Mouse (Mus musculus): ENCODE measurements at regions not wholly inside any gene's neighbourhood (a gene's known extent, or its start where the extent isn't known, plus 50 kb on each side); places are given as distances from the start of the nearest gene placed in this dataset.

DNA sequence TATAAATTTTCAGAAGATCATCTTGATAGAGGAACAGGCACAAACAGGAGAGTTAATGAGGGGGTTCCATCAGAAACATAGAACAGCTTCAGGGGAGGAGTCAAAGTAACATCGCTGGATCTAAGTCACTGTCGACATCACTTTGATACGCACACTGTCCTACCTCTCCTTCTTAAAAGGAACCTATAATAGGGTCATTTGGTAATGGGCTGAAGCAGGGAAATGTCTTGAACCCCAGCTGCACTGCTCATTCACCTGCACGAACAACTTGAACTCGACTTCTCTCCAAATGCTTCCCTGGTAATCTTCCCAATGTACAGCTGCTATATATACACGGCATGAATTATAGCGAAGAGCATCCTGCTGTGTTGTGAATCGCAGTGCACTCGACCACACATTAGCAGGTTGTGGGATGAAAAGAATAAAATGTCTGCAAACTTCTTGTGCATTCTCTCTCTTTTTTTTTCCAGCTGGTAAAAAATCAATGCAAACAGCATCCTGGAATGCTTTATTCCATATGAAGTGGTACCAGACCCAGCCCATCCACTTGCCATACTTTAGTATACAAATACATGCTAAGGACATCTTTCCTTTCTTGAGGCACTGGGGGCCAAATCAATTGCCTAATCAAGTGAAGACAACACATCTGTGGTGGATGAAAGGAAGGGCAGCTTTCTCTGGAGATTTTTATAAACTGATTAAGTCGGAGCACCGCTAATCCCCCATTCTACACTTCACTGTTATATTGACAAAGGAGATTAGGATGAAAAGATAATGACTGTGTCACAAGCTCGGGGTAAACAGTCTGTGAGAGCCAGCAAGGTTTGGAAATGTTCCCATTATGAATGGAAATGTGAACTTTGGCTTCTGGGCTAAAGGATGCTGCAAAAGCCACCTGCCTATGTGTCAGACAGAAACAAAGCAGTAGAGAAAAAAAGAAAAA, 325.6 kb upstream of the Itga1 start:
- no peak for DNase-seq (ENCODE audit: low spot score in 2 of 2)

DNA sequence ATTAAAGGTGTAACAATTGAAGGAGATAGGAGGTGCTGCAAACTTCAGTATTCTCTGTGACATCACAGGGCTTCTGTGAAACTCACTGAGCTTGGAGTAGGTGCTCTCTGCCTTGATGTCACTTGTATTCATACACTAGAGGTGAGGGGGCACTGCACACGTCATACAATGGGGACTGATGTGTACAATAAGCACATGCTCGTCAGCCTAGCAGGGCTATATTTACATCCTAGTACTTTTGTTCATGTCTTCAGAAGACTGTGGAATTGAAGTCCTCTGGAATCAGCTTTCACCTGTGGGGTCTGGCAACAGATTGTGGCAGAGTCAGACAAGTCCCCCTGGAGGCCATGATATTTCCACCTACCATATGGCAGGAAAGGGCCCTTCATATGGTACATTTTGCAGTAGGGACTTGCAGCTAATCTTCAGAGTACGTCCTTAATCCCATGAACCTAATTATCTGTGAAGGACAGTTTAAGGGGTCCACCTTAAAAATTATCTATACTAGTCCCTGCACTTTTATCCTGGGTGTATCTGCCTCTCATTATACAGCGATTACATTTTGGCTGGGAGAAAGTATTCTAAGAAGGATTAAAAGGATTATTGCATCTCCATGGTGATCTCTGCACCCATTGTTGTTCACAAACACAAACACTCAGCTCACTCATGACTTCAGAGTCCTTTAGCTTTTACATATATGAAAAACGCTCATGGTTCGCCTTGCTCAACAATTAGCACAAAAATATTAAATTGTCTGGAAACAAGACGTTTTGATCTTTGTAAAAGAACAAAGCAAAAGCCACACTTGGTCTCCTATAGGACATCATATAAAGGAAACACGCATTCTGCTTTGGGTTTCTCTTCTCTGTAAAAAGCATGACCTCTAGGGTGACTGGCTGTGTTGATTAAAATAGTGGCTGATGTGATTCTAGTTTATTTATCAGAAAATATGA, 324.1 kb upstream of the Itga1 start:
- DNase-seq (ENCODE audit: low spot score in 2 of 2), result no peak

DNA sequence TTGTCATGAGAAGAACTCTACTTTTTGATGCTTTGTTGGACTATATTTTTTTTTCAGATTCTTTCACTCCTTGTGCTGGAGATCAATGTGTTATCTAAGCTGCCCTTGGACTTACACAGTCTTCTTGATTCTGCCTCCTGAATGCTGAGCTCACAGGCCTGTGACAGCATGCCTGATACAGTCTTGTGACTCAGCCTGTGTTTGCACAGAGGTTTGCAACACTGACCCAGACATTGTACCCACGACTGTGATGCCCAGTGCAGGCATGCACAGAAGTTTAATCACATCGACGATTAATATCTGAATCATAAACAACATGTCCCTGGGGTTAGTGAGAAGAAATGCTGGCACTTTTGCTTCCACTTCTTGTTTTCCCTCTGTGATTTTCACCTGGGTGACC, 322.0 kb upstream of the Itga1 start:
- DNase-seq (ENCODE audit: low spot score in 2 of 2), result no peak

DNA sequence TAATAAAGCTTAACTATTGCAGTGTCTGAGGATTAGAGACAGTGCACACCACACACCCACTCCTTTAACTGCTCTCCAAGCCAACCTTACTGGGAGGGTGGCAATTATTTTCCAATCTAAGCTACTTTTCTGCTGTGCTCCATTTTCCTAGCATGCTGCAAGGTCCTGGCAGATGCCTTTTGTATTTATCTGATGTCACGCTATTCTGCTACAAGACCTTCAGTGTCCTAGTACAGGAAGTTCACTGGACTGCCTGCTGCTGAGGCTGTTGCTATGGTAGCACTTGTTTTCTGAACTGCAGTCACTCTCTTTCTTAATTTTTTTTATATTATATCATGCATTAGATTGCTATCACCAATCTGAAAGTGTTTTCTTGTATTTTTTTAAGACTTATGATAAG, 319.7 kb upstream of the Itga1 start:
- no peak for DNase-seq (ENCODE audit: low spot score in 2 of 2)

DNA sequence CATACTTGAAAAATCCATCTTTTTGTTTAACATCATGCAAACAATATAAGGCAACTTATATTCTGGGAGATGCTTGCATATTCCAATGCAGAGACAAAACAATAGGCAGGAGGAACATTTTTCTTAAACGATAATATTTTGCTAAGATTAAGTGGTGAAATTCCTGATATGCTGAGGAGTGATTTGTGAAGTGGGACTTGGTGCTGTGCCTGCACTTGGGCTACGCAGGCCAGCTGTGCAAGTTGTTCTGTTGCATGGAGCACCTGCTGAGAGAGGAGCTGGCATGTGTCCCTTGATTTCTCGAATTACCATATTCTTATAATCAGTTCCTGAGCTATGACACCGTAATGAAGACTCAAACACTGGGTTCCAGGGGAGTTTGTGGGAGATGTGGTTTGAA, 316.1 kb upstream of the Itga1 start:
- DNase-seq (ENCODE audit: low spot score in 2 of 2), result no peak

DNA sequence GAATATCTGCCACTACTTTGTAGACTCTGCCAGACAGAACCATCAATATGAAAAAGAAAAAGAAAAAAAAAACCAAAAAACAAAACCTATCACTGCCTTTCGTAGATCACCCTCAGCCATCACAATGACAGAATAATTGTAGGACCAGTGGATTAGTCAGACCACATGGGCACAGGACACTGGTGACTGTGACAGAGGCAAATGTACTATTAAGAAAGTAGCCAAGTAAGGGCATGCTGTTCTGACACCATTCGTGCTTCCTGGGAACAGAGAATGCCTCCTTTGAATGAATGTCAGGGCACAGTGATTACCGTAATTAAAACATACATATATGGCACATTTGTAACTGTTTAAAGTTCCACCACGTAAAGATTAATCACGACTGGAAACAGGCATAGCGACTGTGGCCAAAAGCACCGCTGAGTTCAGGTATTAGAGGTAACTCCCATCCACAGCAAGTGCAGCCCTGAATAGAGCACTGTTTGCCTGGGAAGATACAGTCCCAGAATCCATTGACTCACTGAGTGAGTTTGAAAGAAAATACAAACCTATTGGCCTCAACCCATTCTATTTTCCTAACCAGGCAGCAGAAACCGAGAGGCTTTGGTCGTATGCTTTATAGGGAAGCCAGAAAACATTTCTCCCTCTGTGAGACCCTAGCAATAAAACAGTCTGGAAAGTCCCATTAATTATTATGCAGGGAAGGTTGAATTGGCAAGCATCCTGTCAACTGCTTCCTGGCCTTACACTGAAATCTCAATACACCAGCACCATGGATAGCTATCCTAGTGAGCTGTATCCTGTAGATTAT, 312.2 kb upstream of the Itga1 start:
- no peak for DNase-seq (ENCODE audit: low spot score in 2 of 2)

DNA sequence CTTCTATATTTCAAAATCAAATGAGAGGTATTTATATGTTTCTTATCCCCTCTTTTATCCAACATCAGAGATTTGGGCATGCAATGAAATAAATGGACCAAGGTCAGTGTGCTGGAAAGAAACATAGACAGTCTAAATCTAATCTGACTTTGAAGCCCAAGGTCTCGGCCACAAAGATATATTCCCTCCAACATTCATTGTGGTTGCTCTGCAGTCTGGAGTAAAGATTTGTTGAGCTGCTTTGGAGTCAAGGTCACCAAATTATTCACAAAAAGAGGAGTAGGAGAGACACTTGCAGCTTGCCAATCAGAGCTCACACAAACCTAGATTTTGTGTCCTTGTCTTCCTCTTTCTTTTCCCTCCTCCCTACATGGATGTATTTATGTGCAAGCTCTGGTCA, 304.2 kb upstream of the Itga1 start:
- DNase-seq (ENCODE audit: low spot score in 2 of 2), result no peak

DNA sequence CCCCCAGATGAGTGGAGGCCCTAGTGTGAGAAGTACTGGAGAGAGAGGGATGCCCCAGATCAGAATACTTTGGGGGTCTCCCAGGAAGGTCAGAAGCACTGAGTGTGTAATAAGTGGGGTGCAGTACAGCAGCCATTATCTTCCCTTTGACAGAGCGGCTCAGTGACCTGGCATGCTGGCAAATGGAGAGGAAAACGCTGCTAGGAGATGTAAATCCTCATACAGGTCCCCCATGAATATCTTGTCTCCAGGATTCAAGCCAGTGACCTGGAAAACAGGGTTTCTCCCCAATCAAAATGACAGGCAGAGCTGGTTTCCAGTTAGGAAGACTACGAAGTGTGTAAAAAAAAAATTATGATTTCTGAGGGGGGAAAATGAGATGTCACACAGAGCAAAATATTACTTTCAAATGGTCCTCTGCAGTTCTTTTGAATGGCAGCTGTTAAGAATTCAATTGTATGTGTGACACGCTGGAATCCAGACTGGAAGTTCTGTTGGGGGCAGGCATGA, 299.0 kb upstream of the Itga1 start:
- DNase-seq (ENCODE audit: low spot score in 2 of 2), result no peak

DNA sequence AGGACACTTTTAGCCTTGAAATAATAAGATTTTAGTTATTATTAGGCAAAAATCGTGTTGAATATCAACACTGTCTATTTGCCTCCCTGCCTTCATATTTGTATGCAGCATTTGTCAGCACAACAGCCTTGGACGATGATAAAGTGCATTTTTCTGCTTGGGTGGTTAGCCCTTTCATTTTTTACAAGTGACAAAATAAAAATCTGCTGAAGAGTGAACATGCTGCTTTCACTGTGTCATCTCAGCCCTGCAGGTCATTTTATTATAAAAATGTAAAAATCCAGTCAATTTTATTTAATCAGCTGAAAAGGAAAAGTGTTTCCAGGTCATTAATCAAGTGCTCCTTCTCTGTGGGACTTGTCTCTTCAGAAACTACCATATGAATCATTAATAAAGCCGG, 277.9 kb upstream of the Itga1 start:
- DNase-seq (ENCODE audit: low spot score in 2 of 2), result no peak

DNA sequence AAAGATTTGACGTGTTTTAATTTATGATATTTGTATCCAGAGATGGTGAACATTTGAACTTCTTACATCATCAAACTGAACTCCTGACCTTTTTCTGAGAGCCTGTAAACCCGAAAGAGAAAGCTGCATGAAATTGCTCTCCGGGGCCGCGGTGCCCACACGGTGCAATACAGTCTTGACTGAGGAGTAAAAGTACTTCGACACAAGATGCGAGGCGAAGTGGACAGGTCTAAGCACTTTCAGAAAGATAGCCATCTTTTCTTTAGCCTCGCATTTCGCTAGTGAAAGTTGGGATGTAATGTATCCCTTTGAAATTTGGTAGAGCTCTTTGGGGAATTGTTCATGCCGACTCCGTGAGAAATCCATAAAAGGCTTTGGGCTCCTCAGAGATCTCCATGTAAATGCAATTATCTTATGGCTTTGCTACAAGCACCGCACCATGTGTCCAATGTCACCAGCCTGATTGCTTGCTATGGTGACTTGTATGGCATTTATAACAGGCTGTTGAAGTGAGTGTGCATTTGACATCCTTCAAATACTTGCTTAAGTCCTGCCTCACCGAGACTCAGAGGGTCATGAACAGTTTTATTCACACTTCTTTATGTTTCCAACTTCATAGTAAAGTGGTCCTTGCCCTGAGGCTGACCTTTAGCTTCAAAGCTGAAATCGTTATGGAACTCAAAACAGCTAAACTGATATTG, 274.6 kb upstream of the Itga1 start:
- no peak for DNase-seq (ENCODE audit: low spot score in 2 of 2)

DNA sequence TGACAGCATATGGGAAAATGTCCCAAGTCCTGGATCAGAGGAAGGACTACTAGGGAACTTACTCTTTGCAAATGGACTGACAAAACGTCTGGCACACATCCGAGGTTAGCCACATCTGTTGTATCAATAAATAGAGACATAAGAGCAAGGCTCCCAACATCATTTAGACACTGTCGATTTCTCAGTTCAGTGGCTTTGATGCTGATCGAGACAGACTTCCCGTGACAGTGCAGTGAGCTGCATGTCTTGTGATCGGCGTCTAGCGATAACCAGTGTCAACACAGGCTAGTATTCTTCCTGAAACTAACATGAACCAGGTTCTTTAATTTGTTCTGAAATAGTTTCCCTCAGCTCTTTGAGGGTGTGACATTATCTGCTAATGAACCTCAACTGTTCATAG, 259.7 kb upstream of the Itga1 start:
- no peak for DNase-seq (ENCODE audit: low spot score in 2 of 2)

DNA sequence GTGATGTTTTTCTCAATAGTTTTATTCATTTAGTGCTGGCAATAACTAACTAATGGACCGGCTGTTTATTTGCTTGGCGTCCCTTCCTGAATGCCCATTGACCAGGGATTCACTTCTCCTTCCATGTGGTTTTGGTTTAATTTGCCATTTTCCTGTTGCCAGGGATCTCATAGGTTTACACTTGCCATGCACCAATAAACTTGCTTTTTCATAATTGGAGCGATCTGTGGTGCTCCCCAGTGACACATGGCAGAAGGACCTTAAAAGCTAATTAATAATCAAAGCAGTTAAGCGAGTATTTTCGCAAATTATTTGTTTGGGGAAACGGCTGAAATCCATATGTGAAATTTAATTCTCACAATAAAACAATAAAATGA, 245.2 kb upstream of the Itga1 start:
- DNase-seq (ENCODE audit: low spot score in 2 of 2), result no peak

DNA sequence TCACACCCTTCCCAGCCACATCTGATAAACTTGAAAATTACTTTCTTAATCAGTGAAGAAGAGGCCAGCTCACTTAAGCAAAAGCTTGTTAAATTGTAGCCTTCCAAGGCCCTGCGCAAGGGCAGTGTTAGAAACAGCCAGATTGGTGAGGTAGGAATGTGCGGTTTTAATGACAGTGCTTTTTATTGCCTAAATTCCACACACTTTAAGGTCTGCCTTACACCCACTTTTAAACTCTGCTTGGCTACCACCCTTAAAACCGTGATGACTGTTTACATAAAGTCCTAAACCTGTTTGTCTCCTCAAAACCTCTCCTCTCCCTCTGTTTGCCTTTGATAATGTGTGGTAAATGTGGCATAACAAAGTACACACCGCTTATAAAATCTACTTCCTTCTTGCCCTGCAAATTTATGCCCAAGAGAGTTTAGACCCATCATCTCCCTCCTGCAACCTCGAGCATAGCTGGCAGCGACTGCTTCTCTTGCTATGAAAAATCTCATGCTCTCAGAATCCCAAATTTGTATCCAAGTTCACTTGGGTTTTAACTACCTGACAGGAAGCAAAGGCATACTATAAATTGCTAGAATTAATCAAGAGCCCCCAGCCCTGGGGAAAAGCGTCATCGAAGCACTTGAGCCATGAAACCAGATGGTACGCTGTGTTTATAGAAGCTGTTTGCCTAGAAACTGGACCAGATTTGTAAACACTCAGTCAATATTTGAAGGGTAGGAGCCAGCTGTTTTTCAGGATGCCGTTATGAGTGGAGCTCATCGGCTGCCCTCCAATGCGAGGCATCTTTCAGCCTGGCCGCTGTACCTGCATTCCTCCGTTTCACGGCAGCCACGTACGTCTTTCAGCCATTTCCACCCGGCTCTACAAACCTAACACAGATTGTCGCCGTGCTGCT, 244.6 kb upstream of the Itga1 start:
- no peak for DNase-seq (ENCODE audit: low spot score in 2 of 2)

DNA sequence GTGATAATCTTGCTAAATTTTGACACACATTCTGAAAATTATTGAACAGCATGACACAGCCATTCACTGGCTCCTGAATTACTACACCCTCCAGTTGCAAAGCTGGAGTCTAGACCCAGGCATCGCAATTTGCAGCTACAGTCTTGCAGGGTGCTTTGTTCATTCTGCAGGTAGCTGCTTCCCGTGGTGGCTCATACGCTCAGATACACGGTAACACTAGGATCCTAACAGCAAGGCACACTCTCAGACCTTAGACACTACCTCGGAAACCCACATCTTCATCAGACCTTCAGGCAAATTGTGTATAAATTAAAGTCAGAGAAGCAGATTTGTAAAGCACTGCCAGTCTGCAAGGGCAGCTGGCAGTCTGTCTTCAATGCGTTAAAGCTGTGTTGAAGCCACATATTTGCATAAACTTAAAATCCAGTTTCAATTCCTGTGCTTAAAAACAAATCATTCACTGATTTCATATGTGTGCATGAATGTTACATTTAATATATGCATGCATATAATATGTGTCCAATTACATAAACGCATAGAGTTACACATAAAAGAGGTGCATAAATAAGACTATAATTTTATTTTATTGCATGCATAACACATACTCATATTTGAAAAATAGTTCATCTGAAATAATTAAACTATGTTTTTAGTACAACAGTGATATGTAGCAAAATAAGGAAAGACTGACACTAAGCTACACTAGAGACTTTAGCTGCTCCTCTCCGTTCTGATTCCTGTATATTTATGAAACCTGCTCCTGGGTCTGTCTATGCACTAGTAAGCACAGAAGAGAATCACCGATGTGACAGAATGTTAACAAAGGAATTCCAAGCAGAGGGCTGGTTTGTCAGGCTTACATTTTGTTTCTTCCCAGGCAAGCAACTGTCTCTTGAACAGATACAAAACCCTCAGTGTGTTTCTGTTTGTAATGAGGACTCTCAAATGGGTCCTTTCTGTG, 227.5 kb upstream of the Itga1 start:
- no peak for DNase-seq (ENCODE audit: low spot score in 2 of 2)

DNA sequence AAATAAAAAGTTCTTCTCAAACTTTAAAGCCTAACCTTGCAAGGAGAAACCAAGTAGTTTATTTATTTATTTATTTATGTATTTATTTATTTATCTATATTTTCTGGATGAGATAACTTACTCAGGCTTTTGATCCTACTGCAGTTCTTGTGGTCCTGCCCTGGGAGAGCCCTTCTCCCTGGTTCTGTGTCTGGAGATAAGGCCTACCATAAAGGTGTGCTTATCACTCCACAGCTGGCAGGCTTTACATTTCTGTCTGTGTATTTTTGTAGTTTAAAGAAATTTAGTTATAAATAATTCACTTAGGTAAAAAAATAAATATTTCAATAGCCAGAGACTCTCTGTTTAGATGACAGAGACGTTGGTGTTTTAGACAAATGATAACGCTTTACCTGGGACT, 224.5 kb upstream of the Itga1 start:
- DNase-seq (ENCODE audit: low spot score in 2 of 2), result no peak

DNA sequence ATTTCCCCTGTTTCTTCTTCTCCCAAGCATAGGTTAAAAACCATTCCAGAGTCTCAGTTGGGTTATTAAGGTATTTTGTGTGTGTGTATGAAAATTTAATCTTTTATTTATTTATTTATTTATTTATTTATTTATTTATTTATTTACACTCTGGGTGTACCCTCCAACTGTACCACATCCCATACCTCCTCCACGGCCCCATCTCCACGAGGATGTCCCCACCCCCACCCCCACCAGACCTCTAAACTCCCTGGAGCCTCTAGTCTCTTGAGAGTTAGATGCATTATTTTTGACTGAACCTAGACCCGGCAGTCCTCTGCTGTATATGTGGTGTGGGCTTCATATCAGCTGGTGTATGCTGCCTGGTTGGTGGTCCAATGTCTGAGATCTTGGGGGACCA, 214.9 kb upstream of the Itga1 start:
- DNase-seq (ENCODE audit: low spot score in 2 of 2), result no peak

DNA sequence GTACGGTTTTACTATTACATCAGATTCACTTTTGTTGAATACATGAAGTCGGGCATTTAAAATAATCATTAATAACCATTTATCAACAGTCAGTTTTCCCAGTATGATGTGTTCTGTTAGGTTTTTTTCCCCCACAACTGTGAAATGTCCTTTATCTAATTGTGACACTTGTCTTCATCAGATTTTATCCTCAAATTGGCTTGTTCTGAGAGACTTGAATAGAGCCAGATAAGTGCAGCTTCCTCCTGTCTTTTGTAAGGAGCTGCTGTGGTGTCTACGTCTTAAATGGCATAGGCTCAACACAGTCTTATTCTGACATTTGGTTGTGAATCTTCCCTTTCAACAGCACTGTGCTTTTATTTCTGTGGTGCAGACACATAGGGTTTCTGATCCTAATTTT, 206.8 kb upstream of the Itga1 start:
- no peak for DNase-seq (ENCODE audit: low spot score in 2 of 2)

DNA sequence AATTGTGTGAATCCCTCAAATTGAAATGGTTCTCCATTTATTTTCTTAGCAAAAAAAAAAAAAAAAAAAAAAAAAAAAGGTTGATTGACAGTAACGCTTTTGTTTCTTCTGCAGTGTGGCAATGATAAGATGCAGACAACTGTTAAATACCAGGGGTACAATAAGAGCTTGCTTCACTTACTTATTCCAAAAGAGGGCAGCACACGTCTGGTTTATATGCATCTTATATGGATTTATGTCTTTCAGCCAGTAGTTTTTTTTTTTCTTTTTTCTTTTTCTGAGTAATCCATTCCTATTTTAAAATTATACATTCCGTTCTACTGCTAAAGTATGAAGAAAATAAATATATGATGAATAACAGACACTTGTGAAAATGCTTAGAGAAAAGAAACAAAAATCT, 185.6 kb upstream of the Itga1 start:
- DNase-seq (ENCODE audit: low spot score in 2 of 2), result no peak
